Mouse (Mus musculus): ENCODE results near the gene Rbmx2. TPM values are rescaled to one million over a fixed set of nuclear protein-coding genes. Genes with fewer than 3 reads are reported as not detected.

The Rbmx2 gene
- polyA plus RNA-seq, 1 experiment from 2014 or later, result 22.1 TPM

Other genes with a start within 250 kb of the Rbmx2 start
- 2.1 and 2.9 TPM in 2 replicates for gene Elf4, start 231.9 kb upstream of the Rbmx2 start, polyA plus RNA-seq (2016; fragmentation: Nextera tagmentation; extraction: Ambion mirVana)
- gene Aifm1, start 181.4 kb upstream of the Rbmx2 start, polyA plus RNA-seq (2016; fragmentation: Nextera tagmentation; extraction: Ambion mirVana), result 58.1 and 60.1 TPM in 2 replicates
- 46.4 and 46.6 TPM in 2 replicates for gene Rab33a, start 175.7 kb upstream of the Rbmx2 start, polyA plus RNA-seq (2016; fragmentation: Nextera tagmentation; extraction: Ambion mirVana)
- gene Zfp280c, start 100.5 kb upstream of the Rbmx2 start, polyA plus RNA-seq (2016; fragmentation: Nextera tagmentation; extraction: Ambion mirVana), result 16.5 and 16.6 TPM in 2 replicates
- gene Slc25a14, start 71.6 kb upstream of the Rbmx2 start, polyA plus RNA-seq (2016; fragmentation: Nextera tagmentation; extraction: Ambion mirVana), result 26.9 and 32.3 TPM in 2 replicates
- not detected in 2 replicates for gene Gpr119, start 20.5 kb upstream of the Rbmx2 start, polyA plus RNA-seq (2016; fragmentation: Nextera tagmentation; extraction: Ambion mirVana)
- not detected in 2 replicates for gene Gm595, start 182.7 kb downstream of the Rbmx2 start, polyA plus RNA-seq (2016; fragmentation: Nextera tagmentation; extraction: Ambion mirVana)